ENCODE assay signal across 8 mouse cellular contexts in genomic region chr3:89246261-89247100, GRCm38 (mm10). TPM values are rescaled to one million over a fixed set of nuclear protein-coding genes. Genes with fewer than 3 reads are reported as not detected.
DNase-seq lines count a peak whose midpoint lies in the region; ATAC-seq and TF ChIP-seq lines count a peak whose summit lies in the region.

Gene Trim46, minus strand, starts transcription at chr3:89246309.

- no peaks in the 10 kb centered on the region for H3K9me3 ChIP-seq in intestine, postnatal 0 days (ENCODE audit: control insufficient read depth)
- H3K9me3 ChIP-seq in limb, embryonic 11.5 days (ENCODE audit: control insufficient read depth, low read length): no peaks in the 10 kb centered on the region
- H3K9me3 ChIP-seq in midbrain, embryonic 13.5 days: no peaks in the 10 kb centered on the region

- peaks cover 6% of the 10 kb centered on the region; the same call in 1 of the 2 replicates for H3K36me3 ChIP-seq in intestine, postnatal 0 days (ENCODE audit: control insufficient read depth, insufficient read depth)
- no peaks in the 10 kb centered on the region; the same call in 1 of the 2 replicates for H3K36me3 ChIP-seq in limb, embryonic 11.5 days (ENCODE audit: control insufficient read depth, insufficient read depth, low read length)
- peaks cover 15% of the 10 kb centered on the region for H3K36me3 ChIP-seq in midbrain, embryonic 13.5 days
- peaks cover 6% of the 10 kb centered on the region; the same call in 1 of the 2 replicates for H3K36me3 ChIP-seq in small intestine, adult 2 months (ENCODE audit: control insufficient read depth, insufficient read depth, low read length)

- under 1% methylated on average over 40 of the region's 42 CpGs for WGBS in intestine, postnatal 0 days
- under 1% methylated on average over 42 of the region's 42 CpGs for WGBS in limb, embryonic 11.5 days
- WGBS in midbrain, embryonic 13.5 days: under 1% methylated on average over 42 of the region's 42 CpGs
- WGBS in small intestine, adult 2 months: under 1% methylated on average over 42 of the region's 42 CpGs

- H3K9ac ChIP-seq in intestine, postnatal 0 days (ENCODE audit: low read depth, low read length): peak within 1 kb of the TSS; percentile 58
- H3K9ac ChIP-seq in limb, embryonic 11.5 days (ENCODE audit: low read length): peak within 1 kb of the TSS; percentile 82
- H3K9ac ChIP-seq in midbrain, embryonic 13.5 days (replicated peaks): peak within 1 kb of the TSS; percentile 84

- peak; percentile 41 for ATAC-seq in intestine, postnatal 0 days
- ATAC-seq in limb, embryonic 11.5 days (ENCODE audit: insufficient number of reproducible peaks, low FRiP score, low TSS enrichment, low read depth): peak; percentile 52
- ATAC-seq in midbrain, embryonic 13.5 days: peak; percentile 60

- 0 out of 2 replicates have a peak, but pooled peaks have one; percentile 28 for TF ChIP-seq POLR2A in small intestine, adult 2 months (IDR thresholded peaks at IDR 0.05; ENCODE audit: low read depth, low read length)

- H3K4me1 ChIP-seq in intestine, postnatal 0 days (replicated peaks; ENCODE audit: control insufficient read depth, insufficient read depth, low read length): peaks cover 7% of the 10 kb centered on the region; the same call in 1 of the 2 replicates
- H3K4me1 ChIP-seq in limb, embryonic 11.5 days (ENCODE audit: control insufficient read depth, insufficient read depth, low read length): peaks cover 34% of the 10 kb centered on the region
- peaks cover 57% of the 10 kb centered on the region for H3K4me1 ChIP-seq in midbrain, embryonic 13.5 days (replicated peaks)
- H3K4me1 ChIP-seq in small intestine, adult 2 months (ENCODE audit: control insufficient read depth, insufficient read depth, insufficient read length, low read length): peaks cover 20% of the 10 kb centered on the region

- peak within 1 kb of the TSS; percentile 88 for H3K4me2 ChIP-seq in intestine, postnatal 0 days (replicated peaks; ENCODE audit: low read depth)
- H3K4me2 ChIP-seq in limb, embryonic 11.5 days (ENCODE audit: low read depth, severe bottlenecking): peak within 1 kb of the TSS; percentile 89
- peak within 1 kb of the TSS; percentile 93 for H3K4me2 ChIP-seq in midbrain, embryonic 13.5 days (replicated peaks)

- H3K4me3 ChIP-seq in intestine, postnatal 0 days (ENCODE audit: low read depth, low read length): peak within 1 kb of the TSS; percentile 65
- H3K4me3 ChIP-seq in limb, embryonic 11.5 days (ENCODE audit: low read depth, low read length): peak within 1 kb of the TSS; percentile 78
- H3K4me3 ChIP-seq in midbrain, embryonic 13.5 days (replicated peaks): peak within 1 kb of the TSS; percentile 75
- peak within 1 kb of the TSS; percentile 84 for H3K4me3 ChIP-seq in small intestine, adult 2 months (ENCODE audit: low read depth, low read length)

- peak; percentile 90 for DNase-seq in layer of hippocampus, adult 11-12 months (ENCODE audit: low spot score)
- no peak for DNase-seq in layer of hippocampus, adult 9-10 months (ENCODE audit: low spot score)
- peak; percentile 92 for DNase-seq in embryo, embryonic 9.5 days (ENCODE audit: extremely low spot score)
- peak; percentile 78 to 90 for DNase-seq in gastrocnemius, postnatal 4 days (ENCODE audit: low spot score in 2 of 2)
- DNase-seq in limb, embryonic 11.5 days (ENCODE audit: low spot score): peak; percentile 91

- peak; percentile 99 for TF ChIP-seq CTCF in intestine, postnatal 0 days (IDR thresholded peaks at IDR 0.05; ENCODE audit: low read depth)
- TF ChIP-seq CTCF in small intestine, adult 2 months (IDR thresholded peaks at IDR 0.05; ENCODE audit: extremely low read depth, insufficient read length, insufficient replicate concordance, low read depth, low read length): peak; percentile 91

- H3K27ac ChIP-seq in intestine, postnatal 0 days (ENCODE audit: low read depth, low read length): peak within 1 kb of the TSS; percentile 61
- H3K27ac ChIP-seq in limb, embryonic 11.5 days (replicated peaks; ENCODE audit: low read depth, low read length): 0 out of 2 replicates have a peak within 1 kb of the TSS, but pooled peaks have one; percentile 2
- H3K27ac ChIP-seq in midbrain, embryonic 13.5 days: peak within 1 kb of the TSS; percentile 97
- H3K27ac ChIP-seq in small intestine, adult 2 months (ENCODE audit: insufficient read depth, low read depth, low read length): peak within 1 kb of the TSS; percentile 57

- H3K27me3 ChIP-seq in intestine, postnatal 0 days (replicated peaks; ENCODE audit: control insufficient read depth, insufficient read depth, low read length): 0 out of 2 replicates have a peak, but pooled peaks cover 4% of the 10 kb centered on the region
- H3K27me3 ChIP-seq in limb, embryonic 11.5 days (ENCODE audit: control insufficient read depth, insufficient read depth, low read length): no peaks in the 10 kb centered on the region
- no peaks in the 10 kb centered on the region for H3K27me3 ChIP-seq in midbrain, embryonic 13.5 days
- H3K27me3 ChIP-seq in small intestine, adult 2 months (ENCODE audit: control insufficient read depth, insufficient read depth, low read length): no peaks in the 10 kb centered on the region

RNA-seq across cellular contexts. Expression of gene Trim46, which starts in this region (rescaled TPM):
- under 1 TPM; 0.73 to 0.83 TPM for total RNA-seq in gastrocnemius, postnatal 4 days (2021)
- 1.2 and 1.3 TPM in 2 replicates for polyA plus RNA-seq in intestine, postnatal 0 days (2015; fragmentation: Nextera tagmentation; extraction: Ambion mirVana)
- polyA plus RNA-seq in limb, embryonic 11.5 days (2014; fragmentation: Nextera tagmentation; extraction: Ambion mirVana): 4.0 and 5.5 TPM in 2 replicates
- 58.6 and 59.4 TPM in 2 replicates for polyA plus RNA-seq in midbrain, embryonic 13.5 days (2015; fragmentation: Nextera tagmentation; extraction: Ambion mirVana)
- 4.3 and 8.7 TPM in 2 replicates for polyA plus RNA-seq in small intestine, adult 2 months (2012; rRNA removed)

Comparison
In these comparisons a context has a peak if more than half of its experiments do, and no peak if none do; other contexts are left out.
1. Peak in DNase-seq in gastrocnemius, postnatal 4 days; RNA of the gene not detected or under 1 TPM.
2. H3K27ac ChIP-seq: peak in every context shown above with its lines; median percentile 97 in midbrain, embryonic 13.5 days; 61 in intestine, postnatal 0 days; 57 in small intestine, adult 2 months; 2 in limb, embryonic 11.5 days.